Mouse (Mus musculus): ENCODE results near the gene Ern2. TPM values are rescaled to one million over a fixed set of nuclear protein-coding genes. Genes with fewer than 3 reads are reported as not detected.

The Ern2 gene
- total and polyA plus RNA-seq, 3 experiments: not detected

DNA sequence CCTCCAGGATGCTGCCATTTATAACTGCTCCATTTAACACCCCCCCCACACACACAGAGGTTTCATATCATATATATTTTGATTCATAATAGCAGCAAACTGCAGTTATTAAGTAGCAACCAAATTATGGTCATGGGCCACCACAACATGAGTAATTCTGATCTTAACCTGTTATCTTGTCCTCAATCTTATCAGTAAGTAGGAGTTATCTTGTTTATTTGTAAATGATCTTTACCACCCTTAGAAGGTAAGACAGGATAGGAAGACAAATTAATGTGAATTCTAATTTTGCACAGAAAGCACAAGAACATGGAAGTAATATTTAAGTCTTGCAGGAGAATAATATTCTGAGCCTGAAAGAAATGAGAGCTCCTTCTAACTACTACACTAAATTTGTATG lies 54.2 kb downstream of the Ern2 start:
- no peaks in the 10 kb centered on the region for H3K27me3 ChIP-seq (ENCODE audit: control insufficient read depth in 1 of 2, insufficient read depth in 2 of 2, low read length in 2 of 2)
- peaks cover 2 to 4% of the 10 kb centered on the region in 2 experiments; a peak in 2 of 4 replicates for H3K4me1 ChIP-seq (ENCODE audit: control insufficient read depth in 1 of 2, insufficient read depth in 2 of 2, low read length in 2 of 2)
- peak overlapping the region; percentile 70 to 99 for H3K4me3 ChIP-seq (ENCODE audit: control insufficient read depth in 1 of 2, insufficient read depth in 1 of 2, low read depth in 2 of 2, low read length in 2 of 2)
- peak overlapping the region; percentile 96 for H3K9ac ChIP-seq (ENCODE audit: control insufficient read depth, low read depth, low read length, poor library complexity, severe bottlenecking)
- H3K36me3 ChIP-seq (ENCODE audit: control insufficient read depth in 1 of 2, insufficient read depth in 2 of 2, low read length in 2 of 2): peaks cover 12 to 13% of the 10 kb centered on the region in 2 experiments
- no peak overlapping the region for H3K27ac ChIP-seq (ENCODE audit: control insufficient read depth, low read depth, low read length)
- H3K79me2 ChIP-seq (ENCODE audit: control insufficient read depth, insufficient read depth, low read length, poor library complexity): peaks cover 19% of the 10 kb centered on the region
- H3K9me3 ChIP-seq (replicated peaks; ENCODE audit: insufficient read depth, low read length): no peaks in the 10 kb centered on the region
- no peak for TF ChIP-seq ZNF384 (IDR thresholded peaks at IDR 0.05; ENCODE audit: low read depth, low read length)
- TF ChIP-seq GATA1 (IDR thresholded peaks at IDR 0.05; ENCODE audit: low read depth, low read length): peak; percentile 70
- no peak for TF ChIP-seq TBP (IDR thresholded peaks at IDR 0.05; ENCODE audit: low read depth, low read length)
- no peak for TF ChIP-seq SMC3 (IDR thresholded peaks at IDR 0.05; ENCODE audit: low read depth, low read length)
- TF ChIP-seq EP300 (IDR thresholded peaks at IDR 0.05; ENCODE audit: low read depth in 1 of 2, low read length in 2 of 2): no peak
- no peak for TF ChIP-seq MAX (IDR thresholded peaks at IDR 0.05; ENCODE audit: low read length)
- no peak for TF ChIP-seq NELFE (IDR thresholded peaks at IDR 0.05; ENCODE audit: low read depth, low read length)
- DNase-seq (ENCODE audit: low read depth, low spot score): no peak

DNA sequence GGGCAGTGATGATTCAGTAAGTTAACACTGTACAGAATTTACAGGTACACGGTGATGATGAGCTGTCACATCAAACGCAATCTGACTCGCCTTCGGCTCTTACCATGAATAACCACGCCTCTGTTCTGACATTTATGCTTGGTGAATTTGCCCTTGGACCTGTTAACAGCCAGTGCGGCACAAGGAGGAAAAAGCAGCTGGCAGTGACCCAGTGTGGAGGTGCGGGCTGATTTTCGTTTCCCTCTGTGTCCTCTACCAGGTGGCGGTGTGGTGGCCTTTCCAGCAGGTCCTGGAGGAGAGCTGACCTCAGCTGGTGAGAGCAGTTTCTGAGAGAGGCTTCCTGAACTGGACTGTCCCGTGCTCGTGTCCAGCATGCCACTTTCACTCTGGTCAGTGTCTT lies 59.1 kb downstream of the Ern2 start:
- no peak for DNase-seq (ENCODE audit: low read depth, low spot score)
- Histone ChIP-seq H3K4me3 (ENCODE audit: control insufficient read depth in 1 of 2, insufficient read depth in 1 of 2, low read depth in 2 of 2, low read length in 2 of 2) (no peak overlapping the region), H3K27me3 (ENCODE audit: control insufficient read depth in 1 of 2, insufficient read depth in 2 of 2, low read length in 2 of 2) (no peaks in the 10 kb centered on the region), H3K27ac (ENCODE audit: control insufficient read depth, low read depth, low read length) (no peak overlapping the region), H3K9ac (ENCODE audit: control insufficient read depth, low read depth, low read length, poor library complexity, severe bottlenecking) (no peak overlapping the region), H3K36me3 (ENCODE audit: control insufficient read depth in 1 of 2, insufficient read depth in 2 of 2, low read length in 2 of 2) (peaks cover 8 to 26% of the 10 kb centered on the region in 2 experiments), H3K79me2 (ENCODE audit: control insufficient read depth, insufficient read depth, low read length, poor library complexity) (peaks cover 8% of the 10 kb centered on the region), H3K9me3 (replicated peaks; ENCODE audit: insufficient read depth, low read length) (no peaks in the 10 kb centered on the region), H3K4me1 (ENCODE audit: control insufficient read depth in 1 of 2, insufficient read depth in 2 of 2, low read length in 2 of 2) (peaks cover 0 to 2% of the 10 kb centered on the region in 2 experiments; a peak in 1 of 4 replicates)
- TF ChIP-seq ZKSCAN1 (IDR thresholded peaks at IDR 0.05; ENCODE audit: low read depth, low read length) (no peak), E2F4 (IDR thresholded peaks at IDR 0.05; ENCODE audit: borderline replicate concordance, low read depth, low read length) (no peak), BHLHE40 (IDR thresholded peaks at IDR 0.05; ENCODE audit: borderline replicate concordance, low read depth, low read length) (no peak), MAFK (IDR thresholded peaks at IDR 0.05; ENCODE audit: borderline replicate concordance, low read depth, low read length) (no peak), ETS1 (IDR thresholded peaks at IDR 0.05; ENCODE audit: low read depth, low read length) (no peak), TBP (IDR thresholded peaks at IDR 0.05; ENCODE audit: low read depth, low read length) (no peak), TCF12 (IDR thresholded peaks at IDR 0.05; ENCODE audit: low read depth, low read length) (no peak), MAX (IDR thresholded peaks at IDR 0.05; ENCODE audit: low read length) (no peak), POLR2A (IDR thresholded peaks at IDR 0.05; ENCODE audit: control insufficient read depth in 1 of 2, insufficient read depth in 1 of 2, low read depth in 1 of 2, low read length in 2 of 2, poor library complexity in 1 of 2) (no peak), ZMIZ1 (IDR thresholded peaks at IDR 0.05; ENCODE audit: low read depth, low read length) (no peak), CHD2 (IDR thresholded peaks at IDR 0.05; ENCODE audit: low read length) (no peak)

DNA sequence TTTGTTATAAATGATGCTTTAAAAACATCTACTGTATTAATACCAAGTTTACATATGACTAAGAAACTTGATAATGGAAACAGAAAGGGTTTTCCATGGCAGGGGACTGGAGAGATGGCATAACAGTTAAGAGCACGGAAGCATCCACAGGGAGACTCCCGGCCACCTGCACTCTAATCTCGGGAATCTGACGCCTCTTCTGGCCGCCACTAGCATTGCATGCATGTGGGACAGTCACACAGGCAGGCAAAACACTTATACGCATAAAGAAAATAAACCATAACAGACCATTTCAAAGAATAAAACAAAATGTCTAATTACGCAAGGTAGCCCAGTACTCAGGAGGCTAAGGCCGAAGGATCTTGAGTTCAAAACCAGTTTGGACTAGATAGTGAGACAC lies 60.4 kb downstream of the Ern2 start:
- no peaks in the 10 kb centered on the region for H3K79me2 ChIP-seq (ENCODE audit: control insufficient read depth, insufficient read depth, low read length, poor library complexity)
- no peaks in the 10 kb centered on the region for H3K27me3 ChIP-seq (ENCODE audit: control insufficient read depth in 1 of 2, insufficient read depth in 2 of 2, low read length in 2 of 2)
- no peak overlapping the region for H3K9ac ChIP-seq (ENCODE audit: control insufficient read depth, low read depth, low read length, poor library complexity, severe bottlenecking)
- no peaks in the 10 kb centered on the region for H3K9me3 ChIP-seq (replicated peaks; ENCODE audit: insufficient read depth, low read length)
- H3K27ac ChIP-seq (ENCODE audit: control insufficient read depth, low read depth, low read length): no peak overlapping the region
- no peaks in the 10 kb centered on the region for H3K4me1 ChIP-seq (ENCODE audit: control insufficient read depth in 1 of 2, insufficient read depth in 2 of 2, low read length in 2 of 2)
- no peak overlapping the region for H3K4me3 ChIP-seq (ENCODE audit: control insufficient read depth in 1 of 2, insufficient read depth in 1 of 2, low read depth in 2 of 2, low read length in 2 of 2)
- DNase-seq (ENCODE audit: low read depth, low spot score): no peak
- H3K36me3 ChIP-seq (ENCODE audit: control insufficient read depth in 1 of 2, insufficient read depth in 2 of 2, low read length in 2 of 2): peaks cover 0 to 29% of the 10 kb centered on the region in 2 experiments; a peak in 2 of 4 replicates
- TF ChIP-seq ZMIZ1 (IDR thresholded peaks at IDR 0.05; ENCODE audit: low read depth, low read length) (no peak), CTCF (IDR thresholded peaks at IDR 0.05 in 2 of 3, conservative IDR thresholded peaks at IDR 0.05 in 1 of 3; ENCODE audit: control insufficient read depth in 1 of 3, insufficient read depth in 1 of 3, low read depth in 2 of 3, low read length in 3 of 3, poor library complexity in 1 of 3, severe bottlenecking in 1 of 3) (0 out of 6 replicates have a peak, but pooled peaks of 1 of the 3 experiments have one; percentile 14)
